Mouse (Mus musculus) megakaryocyte, embryonic 14.5 days (primary cell): ENCODE data around the gene Fgf9. TPM values are rescaled to one million over a fixed set of nuclear protein-coding genes. Genes with fewer than 3 reads are reported as not detected.

ENCODE experiments used
- H3K27me3 ChIP-seq: replicated peaks from 2 replicates; pipeline ENCODE3; 2012; ENCODE audit warnings: inconsistent platforms
- H3K36me3 ChIP-seq: replicated peaks from 2 replicates; pipeline ENCODE3; 2012; ENCODE audit warnings: low read length, inconsistent platforms, mixed read lengths
- H3K4me1 ChIP-seq: 2 replicates; pipeline ENCODE4 v1.6.1; 2012; ENCODE audit warnings: inconsistent platforms
- H3K4me3 ChIP-seq: replicated peaks from 2 replicates; pipeline ENCODE3; 2012; ENCODE audit warnings: moderate library complexity, mild to moderate bottlenecking, inconsistent platforms
- H3K9me3 ChIP-seq: 2 replicates; pipeline ENCODE4 v1.6.1; 2012; ENCODE audit warnings: inconsistent platforms
- FLI1 ChIP-seq: IDR thresholded peaks from 2 replicates; pipeline ENCODE4 v1.6.1; 2012; ENCODE audit warnings: low read length, inconsistent platforms, mixed read lengths
- GATA1 ChIP-seq: IDR thresholded peaks from 3 replicates; pipeline ENCODE4 v1.6.1; 2012; ENCODE audit warnings: mixed read lengths, low read length, inconsistent platforms, borderline replicate concordance
- polyA plus RNA-seq: library from polyadenylated mRNA; stranded (reverse); fragments of >175 nt; gene quantifications from 2 replicates; pipeline ENCODE4 v1.2.3, GENCODE M21; 2012; ENCODE audit warnings: low replicate concordance; ENCODE audit not compliant: insufficient read depth

The Fgf9 gene
- not detected in 2 replicates for polyA plus RNA-seq

GRCm38 (mm10) chr14:58070481-58071119, at the start of gene Fgf9:
Fgf9 (plus strand) TSS chr14:58070547.
- no peaks in the 10 kb centered on the region for H3K36me3 ChIP-seq
- peaks cover 80% of the 10 kb centered on the region for H3K27me3 ChIP-seq
- TF ChIP-seq FLI1 (no peak), GATA1 (no peak)
- H3K9me3 ChIP-seq: 0 out of 2 replicates have a peak, but pooled peaks cover 6% of the 10 kb centered on the region
- H3K4me3 ChIP-seq: peak within 1 kb of the TSS; percentile 91
- peaks cover 58% of the 10 kb centered on the region for H3K4me1 ChIP-seq

GRCm38 (mm10) chr14:58034567-58034966, 35.8 kb upstream of the Fgf9 start:
- H3K4me3 ChIP-seq: no peak overlapping the region
- no peaks in the 10 kb centered on the region for H3K9me3 ChIP-seq
- TF ChIP-seq FLI1 (no peak), GATA1 (no peak)
- no peaks in the 10 kb centered on the region; the same call in 1 of the 2 replicates for H3K4me1 ChIP-seq
- H3K27me3 ChIP-seq: peaks cover 5% of the 10 kb centered on the region
- H3K36me3 ChIP-seq: no peaks in the 10 kb centered on the region

GRCm38 (mm10) chr14:58036174-58036573, 34.2 kb upstream of the Fgf9 start:
- TF ChIP-seq GATA1: no peak
- no peak for TF ChIP-seq FLI1
- no peaks in the 10 kb centered on the region for H3K36me3 ChIP-seq
- no peaks in the 10 kb centered on the region for H3K4me1 ChIP-seq
- H3K9me3 ChIP-seq: no peaks in the 10 kb centered on the region
- peaks cover 5% of the 10 kb centered on the region for H3K27me3 ChIP-seq
- H3K4me3 ChIP-seq: no peak overlapping the region

GRCm38 (mm10) chr14:58046639-58047284, 23.6 kb upstream of the Fgf9 start:
- no peak overlapping the region for H3K4me3 ChIP-seq
- H3K36me3 ChIP-seq: no peaks in the 10 kb centered on the region
- no peaks in the 10 kb centered on the region for H3K4me1 ChIP-seq
- TF ChIP-seq GATA1 (no peak), FLI1 (no peak)
- H3K27me3 ChIP-seq: no peaks in the 10 kb centered on the region
- H3K9me3 ChIP-seq: no peaks in the 10 kb centered on the region

GRCm38 (mm10) chr14:58050691-58051090, 19.7 kb upstream of the Fgf9 start:
- TF ChIP-seq GATA1 (no peak), FLI1 (no peak)
- no peaks in the 10 kb centered on the region for H3K36me3 ChIP-seq
- no peaks in the 10 kb centered on the region for H3K27me3 ChIP-seq
- no peaks in the 10 kb centered on the region for H3K4me1 ChIP-seq
- no peak overlapping the region for H3K4me3 ChIP-seq
- H3K9me3 ChIP-seq: peaks cover 5% of the 10 kb centered on the region

- Histone ChIP-seq H3K4me1 (peaks cover 30% of the 10 kb centered on the region), H3K27me3 (peaks cover 63% of the 10 kb centered on the region), H3K9me3 (0 out of 2 replicates have a peak, but pooled peaks cover 6% of the 10 kb centered on the region), H3K4me3 (no peak overlapping the region), H3K36me3 (no peaks in the 10 kb centered on the region)
- no peak for TF ChIP-seq GATA1
- no peak for TF ChIP-seq FLI1
These were observed 2.8 kb upstream of the Fgf9 start for GRCm38 (mm10) chr14:58067586-58067985.

- H3K9me3 ChIP-seq: 0 out of 2 replicates have a peak, but pooled peaks cover 6% of the 10 kb centered on the region
- no peak for TF ChIP-seq GATA1
- no peak for TF ChIP-seq FLI1
- H3K36me3 ChIP-seq: no peaks in the 10 kb centered on the region
- peaks cover 38% of the 10 kb centered on the region for H3K4me1 ChIP-seq
- H3K27me3 ChIP-seq: peaks cover 72% of the 10 kb centered on the region
- no peak overlapping the region for H3K4me3 ChIP-seq
These were observed 1.7 kb upstream of the Fgf9 start for GRCm38 (mm10) chr14:58068641-58069040.

GRCm38 (mm10) chr14:58069927-58070326, 420 bp upstream of the Fgf9 start:
- TF ChIP-seq GATA1: no peak
- TF ChIP-seq FLI1: no peak
- Histone ChIP-seq H3K36me3 (no peaks in the 10 kb centered on the region), H3K27me3 (peaks cover 79% of the 10 kb centered on the region), H3K4me1 (peaks cover 51% of the 10 kb centered on the region), H3K9me3 (0 out of 2 replicates have a peak, but pooled peaks cover 6% of the 10 kb centered on the region), H3K4me3 (peak overlapping the region; percentile 44)

GRCm38 (mm10) chr14:58071120-58071641, 834 bp downstream of the Fgf9 start:
- peaks cover 84% of the 10 kb centered on the region for H3K27me3 ChIP-seq
- 0 out of 2 replicates have a peak, but pooled peaks cover 6% of the 10 kb centered on the region for H3K9me3 ChIP-seq
- peaks cover 64% of the 10 kb centered on the region for H3K4me1 ChIP-seq
- H3K4me3 ChIP-seq: peak overlapping the region; percentile 91
- TF ChIP-seq FLI1: no peak
- no peak for TF ChIP-seq GATA1
- no peaks in the 10 kb centered on the region for H3K36me3 ChIP-seq
